Mouse (Mus musculus) MEL-GATA-1-ER (cell line): Measurements from ENCODE around the gene Gm4201.
"Not testable (repeated sequence)": the region's sequence is repeated elsewhere in the genome, so short reads cannot be mapped to it uniquely, and the experiment has no call there.

Source experiments
- DNase-seq: peaks from one replicate; pipeline ENCODE4 v3.0.0-alpha.2; 2012; ENCODE audit warnings: low read depth; ENCODE audit errors: extremely low read depth

Gene Gm4201

DNA sequence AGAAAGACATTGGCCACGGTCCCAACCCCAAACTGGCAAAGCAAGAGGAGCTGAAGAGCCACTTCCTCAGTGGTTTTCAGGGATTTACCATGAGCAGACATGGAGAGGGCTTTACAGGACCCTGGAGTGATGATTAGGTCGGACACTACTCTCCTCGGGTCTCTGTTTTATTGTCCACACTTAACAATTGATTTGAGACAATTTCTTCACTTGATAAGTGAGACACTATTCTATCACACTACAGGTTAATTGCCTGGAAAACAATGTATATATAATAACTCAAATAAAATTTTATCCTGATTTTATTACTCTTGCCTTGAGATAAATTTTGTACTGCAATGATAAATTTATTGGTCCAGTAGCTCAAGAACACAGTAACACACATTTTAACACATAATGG lies at the start of gene Gm4201:
Gene Gm4201, minus strand, starts transcription at position 101 of the 400 bp plus-strand sequence.
- DNase-seq = not testable (repeated sequence)

DNA sequence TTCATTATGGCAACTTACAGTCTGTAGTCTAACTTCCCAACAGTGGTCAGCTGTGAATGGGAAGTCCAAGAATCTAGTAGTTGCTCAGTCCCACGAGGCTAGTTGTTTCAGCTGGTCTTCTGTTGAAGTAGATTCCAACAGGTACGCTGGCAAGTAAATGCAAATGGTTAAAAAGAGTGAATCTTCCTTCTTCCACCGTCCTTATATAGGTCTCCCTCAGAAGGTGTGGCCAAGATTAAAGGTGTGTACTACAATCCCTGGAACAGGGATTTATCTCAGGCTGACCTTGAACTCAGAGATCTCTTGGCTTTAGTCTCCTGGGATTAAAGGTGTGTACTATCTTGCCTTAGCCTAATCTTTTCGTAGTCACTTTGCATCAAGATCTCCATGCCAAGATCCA lies 22.9 kb upstream of the Gm4201 start, which contains the start of gene Gm4565:
Gene Gm4565, minus strand, starts transcription at position 101 of the 400 bp plus-strand sequence.
- DNase-seq = not testable (repeated sequence)

GRCm38 (mm10) chr7:22534787-22535186 lies 30.4 kb downstream of the Gm4201 start, which contains the start of gene Gm8677:
TSS of gene Gm8677 (minus strand) at chr7:22534887.
- not testable (repeated sequence) for DNase-seq

- DNase-seq = not testable (repeated sequence)
These were observed 42.5 kb downstream of the Gm4201 start, which contains the start of gene Vmn1r152 for GRCm38 (mm10) chr7:22522667-22523066. TSS of gene Vmn1r152 (plus strand) at chr7:22522967.
